Mouse (Mus musculus) left cerebral cortex, adult 8-10 months (tissue): ENCODE measurements around the gene Gm9844. TPM values are rescaled to one million over a fixed set of nuclear protein-coding genes. Genes with fewer than 3 reads are reported as not detected.

ENCODE experiments used
- DNase-seq, 2 experiments: peaks; one replicate each; pipeline ENCODE4 v3.0.0; 2022; ENCODE audit warnings: low spot score in 2 of 2
- total RNA-seq, 4 experiments: library from RNA; stranded (reverse); gene quantifications; 2 replicates each; pipeline ENCODE4 v1.2.4; 2022

Gene Gm9844
- total RNA-seq, 4 experiments from 2014 or later, result not detected

- DNase-seq, result no peak
These were observed 39.1 kb downstream of the Gm9844 start for GRCm38 (mm10) chr7:24901114-24901513.

GRCm38 (mm10) chr7:24901842-24902241 is 39.8 kb downstream of the Gm9844 start:
- no peak for DNase-seq

GRCm38 (mm10) chr7:24902264-24902629 is 40.2 kb downstream of the Gm9844 start:
- no peak for DNase-seq

- no peak for DNase-seq
These were observed 40.8 kb downstream of the Gm9844 start, which contains the start of gene Arhgef1 for GRCm38 (mm10) chr7:24902630-24903443. Arhgef1 (plus strand) TSS chr7:24902912.

GRCm38 (mm10) chr7:24903444-24903825 is 41.4 kb downstream of the Gm9844 start:
- no peak for DNase-seq

- peak; percentile 73 to 97 for DNase-seq
These were observed 42.1 kb downstream of the Gm9844 start for GRCm38 (mm10) chr7:24904070-24904483.

- DNase-seq, result no peak
These were observed 42.9 kb downstream of the Gm9844 start for GRCm38 (mm10) chr7:24904936-24905335.

- no peak for DNase-seq
These were observed 44.5 kb downstream of the Gm9844 start for GRCm38 (mm10) chr7:24906551-24906950.

- no peak for DNase-seq
These were observed 45.3 kb downstream of the Gm9844 start for GRCm38 (mm10) chr7:24907211-24907748.

Other genes starting within 250 kb of the Gm9844 start
- 1 to 10 TPM in 1 of 4 experiments, under 1 TPM in 3; 0.44 to 1.3 (median 0.63) TPM for gene Lypd3, start 225.7 kb upstream of the Gm9844 start, total RNA-seq
- gene Tex101, start 185.5 kb upstream of the Gm9844 start, total RNA-seq, result not detected
- gene BC049730, start 153.0 kb upstream of the Gm9844 start, total RNA-seq, result not detected
- gene Gm4763, start 135.3 kb upstream of the Gm9844 start, total RNA-seq, result not detected
- gene Cd177, start 101.9 kb upstream of the Gm9844 start, total RNA-seq, result not detected
- not detected for gene Ceacam10, start 85.0 kb upstream of the Gm9844 start, total RNA-seq
- gene Lypd4, start 7.7 kb downstream of the Gm9844 start, total RNA-seq, result not detected
- gene Dmrtc2, start 7.8 kb downstream of the Gm9844 start, total RNA-seq, result not detected
- gene Rps19, start 22.2 kb downstream of the Gm9844 start, total RNA-seq, result 100 to 1,000 TPM; 577 to 601 (median 592) TPM
- under 1 TPM; 0.33 to 0.74 (median 0.53) TPM for gene Cd79a, start 35.2 kb downstream of the Gm9844 start, total RNA-seq
- gene Arhgef1, start 40.7 kb downstream of the Gm9844 start, total RNA-seq, result 10 to 100 TPM; 56.3 to 90.8 (median 74.6) TPM
- not detected for gene Gm4881, start 82.3 kb downstream of the Gm9844 start, total RNA-seq
- gene Rabac1, start 110.5 kb downstream of the Gm9844 start, total RNA-seq, result 100 to 1,000 TPM; 322 to 333 (median 326) TPM
- 1,000 to 10,000 TPM; 1,859 to 2,026 (median 1,901) TPM for gene Atp1a3, start 143.7 kb downstream of the Gm9844 start, total RNA-seq
- gene Grik5, start 210.1 kb downstream of the Gm9844 start, total RNA-seq, result 100 to 1,000 TPM; 201 to 224 (median 207) TPM
- 10 to 100 TPM; 36.8 to 40.0 (median 37.1) TPM for gene Zfp574, start 210.4 kb downstream of the Gm9844 start, total RNA-seq